Mouse (Mus musculus): Measurements from ENCODE around the gene Tjp1. TPM values are rescaled to one million over a fixed set of nuclear protein-coding genes. Genes with fewer than 3 reads are reported as not detected.

Tjp1 gene
- total RNA-seq, 2 experiments from 2014 or later = 97.0 to 117 TPM

Other genes with a start within 250 kb of the Tjp1 start
- gene Tarsl2, start 117.1 kb upstream of the Tjp1 start, total RNA-seq (2021) = 10 to 100 TPM; 25.1 to 32.1 TPM
- gene Tm2d3, start 163.4 kb upstream of the Tjp1 start, total RNA-seq (2021) = 10 to 100 TPM; 32.4 to 37.6 TPM